Mouse (Mus musculus) testis, adult 2 months (tissue): ENCODE measurements around the gene Zfp239.

Experiments used
- CTCF ChIP-seq: fragments of 200-500 bp; IDR thresholded peaks from 2 replicates; pipeline ENCODE4 v1.5.1; 2012; ENCODE audit warnings: low read depth, mild to moderate bottlenecking, inconsistent platforms, low read length, moderate library complexity; ENCODE audit not compliant: control insufficient read depth, insufficient read depth, insufficient replicate concordance
- POLR2A ChIP-seq: fragments of 200-500 bp; IDR thresholded peaks from 2 replicates; pipeline ENCODE4 v1.6.1; 2012; ENCODE audit warnings: low read depth, mild to moderate bottlenecking, inconsistent platforms, low read length, moderate library complexity; ENCODE audit not compliant: control insufficient read depth

GRCm38 (mm10) chr6:117893435-117893834 is 31.5 kb downstream of the Zfp239 start:
- TF ChIP-seq CTCF (no peak), POLR2A (no peak)
